Mouse (Mus musculus): Measurements from ENCODE around the gene Lrrk2. TPM values are rescaled to one million over a fixed set of nuclear protein-coding genes. Genes with fewer than 3 reads are reported as not detected.

Gene Lrrk2
- polyA plus RNA-seq, 1 experiment: 18.2 TPM

DNA sequence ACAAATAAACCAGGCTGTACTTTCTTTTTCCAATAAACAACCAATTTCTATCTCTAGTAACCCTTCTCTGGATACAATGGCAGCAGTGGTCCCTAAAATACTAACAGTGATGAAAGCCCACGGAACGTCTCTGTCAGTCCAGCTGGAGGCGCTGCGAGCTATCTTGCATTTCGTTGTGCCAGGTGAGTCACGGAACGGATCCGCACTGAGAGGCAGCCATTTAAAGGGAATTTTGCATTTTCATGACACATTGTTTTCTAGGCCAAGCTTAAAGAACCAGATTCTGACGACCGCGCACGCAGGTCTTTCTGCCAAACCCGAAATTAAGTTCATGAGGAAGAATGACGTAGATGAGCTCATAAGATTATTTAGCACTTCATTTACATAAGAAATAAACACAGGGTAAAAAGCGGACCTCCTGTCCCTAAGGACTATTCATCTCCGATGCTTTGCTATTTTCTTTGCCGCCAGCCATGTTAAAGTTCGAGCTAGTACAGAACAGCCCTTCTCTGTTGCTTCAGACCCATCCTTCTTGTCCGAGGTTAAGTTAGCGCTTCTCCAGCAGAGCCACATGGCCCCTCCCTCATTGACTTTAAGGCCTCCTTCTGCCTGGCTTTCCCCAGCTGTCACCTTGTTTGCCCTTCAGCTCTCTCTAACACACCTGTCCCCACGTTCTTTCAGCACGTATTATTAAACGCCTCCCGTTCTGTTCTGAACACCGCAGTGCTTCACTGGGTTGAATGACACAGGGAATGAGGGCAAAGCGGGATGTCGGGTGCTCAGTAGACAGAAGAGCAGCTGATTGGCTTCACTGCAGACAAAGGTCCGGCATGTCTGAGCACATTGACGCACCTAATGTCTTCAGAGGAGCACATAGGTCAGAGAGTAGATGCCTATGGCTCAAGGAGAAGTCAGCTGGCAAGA is 36.5 kb downstream of the Lrrk2 start:
- WGBS: 72% methylated on average over 29 of the region's 29 CpGs
- H3K27ac ChIP-seq (ENCODE audit: insufficient read depth, low read depth, low read length): no peak overlapping the region
- no peak for TF ChIP-seq CTCF (conservative IDR thresholded peaks at IDR 0.05; ENCODE audit: insufficient read depth, insufficient read length, low read depth, low read length)
- TF ChIP-seq POLR2A (IDR thresholded peaks at IDR 0.05; ENCODE audit: low read depth, low read length): no peak
- no peak overlapping the region for H3K4me3 ChIP-seq (ENCODE audit: insufficient read depth, low read depth, low read length)
- peaks cover 11% of the 10 kb centered on the region for H3K36me3 ChIP-seq (ENCODE audit: control insufficient read depth, insufficient read depth, low read length)
- no peaks in the 10 kb centered on the region for H3K27me3 ChIP-seq (replicated peaks; ENCODE audit: control insufficient read depth, insufficient read depth, low read length)
- no peak for DNase-seq
- 0 out of 2 replicates have a peak, but pooled peaks cover 1% of the 10 kb centered on the region for H3K4me1 ChIP-seq (ENCODE audit: control insufficient read depth, insufficient read depth, low read length)

DNA sequence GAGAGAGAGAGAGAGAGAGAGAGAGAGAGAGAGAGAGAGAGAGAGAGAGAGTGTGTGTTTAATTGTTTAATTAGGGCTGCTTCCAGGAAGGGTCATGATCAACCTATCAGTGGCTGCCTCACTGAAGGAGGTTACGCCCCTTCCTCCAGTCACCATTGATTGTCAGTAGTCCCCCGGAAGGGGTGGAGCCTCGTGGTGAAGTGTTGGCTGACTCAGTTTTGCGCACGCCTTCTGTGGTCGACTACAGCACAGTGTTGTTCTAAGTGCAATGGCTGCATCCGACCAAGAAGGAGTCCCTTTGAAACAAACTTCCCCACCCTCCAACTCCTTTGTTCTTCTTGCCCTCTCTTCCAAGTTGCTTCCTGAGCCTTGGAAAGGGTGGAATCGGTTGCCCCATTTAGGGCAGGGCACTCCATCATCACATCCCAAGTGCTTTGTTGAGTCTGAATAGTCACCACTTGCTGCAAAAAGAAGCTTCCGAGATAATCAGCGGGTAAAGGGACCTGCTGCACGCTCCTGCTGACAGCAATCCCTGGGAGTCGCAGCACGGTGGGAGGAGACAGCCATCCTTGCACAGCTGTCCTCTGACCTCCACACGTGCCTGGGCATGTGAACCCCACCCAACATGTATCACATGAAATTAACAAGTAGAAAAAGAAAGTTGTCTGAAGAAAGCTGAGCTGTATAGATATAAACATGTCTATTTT is 62.4 kb downstream of the Lrrk2 start:
- no peak for TF ChIP-seq CTCF (conservative IDR thresholded peaks at IDR 0.05; ENCODE audit: insufficient read depth, insufficient read length, low read depth, low read length)
- TF ChIP-seq POLR2A (IDR thresholded peaks at IDR 0.05; ENCODE audit: low read depth, low read length): no peak
- no peak overlapping the region for H3K4me3 ChIP-seq (ENCODE audit: insufficient read depth, low read depth, low read length)
- no peaks in the 10 kb centered on the region for H3K4me1 ChIP-seq (ENCODE audit: control insufficient read depth, insufficient read depth, low read length)
- no peak overlapping the region for H3K27ac ChIP-seq (ENCODE audit: insufficient read depth, low read depth, low read length)
- WGBS: 85% methylated on average over 14 of the region's 14 CpGs
- H3K27me3 ChIP-seq (replicated peaks; ENCODE audit: control insufficient read depth, insufficient read depth, low read length): no peaks in the 10 kb centered on the region
- DNase-seq: no peak
- H3K36me3 ChIP-seq (ENCODE audit: control insufficient read depth, insufficient read depth, low read length): peaks cover 14% of the 10 kb centered on the region

DNA sequence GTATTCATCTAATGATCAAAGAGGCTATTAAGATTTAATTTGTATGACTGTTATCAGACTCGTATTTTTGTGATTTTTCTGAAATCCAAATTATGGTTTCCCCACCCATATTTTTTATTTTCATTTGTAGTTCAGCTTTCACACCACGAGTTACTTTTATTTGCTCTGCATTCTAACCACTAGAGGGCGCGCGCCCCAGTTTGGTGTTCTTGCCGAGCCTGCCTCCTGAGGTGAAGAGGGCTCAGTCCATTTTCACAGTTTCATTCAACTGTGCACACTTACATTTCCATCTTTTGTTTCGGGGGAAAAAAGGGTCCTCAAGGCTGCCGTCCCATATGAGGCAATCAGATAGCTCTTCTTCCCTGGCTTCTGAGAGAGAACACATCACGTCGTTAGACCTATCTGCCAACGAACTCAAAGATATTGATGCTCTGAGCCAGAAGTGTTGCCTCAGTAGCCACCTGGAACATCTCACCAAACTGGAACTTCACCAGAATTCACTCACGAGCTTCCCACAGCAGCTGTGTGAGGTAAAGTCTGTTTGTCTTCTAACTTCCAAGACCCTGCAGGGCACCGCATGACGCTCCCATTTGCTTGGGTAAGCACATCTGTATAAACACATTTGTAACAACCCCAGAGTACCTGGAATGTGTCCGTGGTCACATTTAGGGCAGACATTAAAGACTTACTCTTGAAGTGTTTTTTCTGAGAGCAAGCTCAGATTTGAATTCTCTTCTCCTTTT is 64.0 kb downstream of the Lrrk2 start:
- no peak overlapping the region for H3K27ac ChIP-seq (ENCODE audit: insufficient read depth, low read depth, low read length)
- no peaks in the 10 kb centered on the region for H3K4me1 ChIP-seq (ENCODE audit: control insufficient read depth, insufficient read depth, low read length)
- no peak overlapping the region for H3K4me3 ChIP-seq (ENCODE audit: insufficient read depth, low read depth, low read length)
- peaks cover 18% of the 10 kb centered on the region for H3K36me3 ChIP-seq (ENCODE audit: control insufficient read depth, insufficient read depth, low read length)
- TF ChIP-seq POLR2A (IDR thresholded peaks at IDR 0.05; ENCODE audit: low read depth, low read length) (no peak), CTCF (conservative IDR thresholded peaks at IDR 0.05; ENCODE audit: insufficient read depth, insufficient read length, low read depth, low read length) (peak; percentile 66)
- no peaks in the 10 kb centered on the region for H3K27me3 ChIP-seq (replicated peaks; ENCODE audit: control insufficient read depth, insufficient read depth, low read length)
- 48% methylated on average over 15 of the region's 15 CpGs for WGBS
- peak; percentile 48 for DNase-seq

DNA sequence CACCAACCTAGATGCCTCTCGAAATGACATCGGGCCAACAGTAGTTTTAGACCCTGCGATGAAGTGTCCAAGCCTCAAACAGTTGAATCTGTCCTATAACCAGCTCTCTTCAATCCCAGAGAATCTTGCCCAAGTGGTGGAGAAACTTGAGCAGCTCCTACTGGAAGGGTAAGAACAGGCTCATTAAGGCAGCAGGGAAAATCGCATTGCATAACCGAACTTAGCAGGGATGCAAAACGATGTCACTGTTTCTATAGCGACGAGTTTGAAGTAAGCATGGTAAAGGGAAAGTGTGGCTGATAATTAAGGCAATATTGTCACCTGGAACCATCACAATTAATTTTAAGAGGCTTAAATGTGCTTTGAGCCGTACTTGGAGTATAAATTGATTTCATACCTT is 65.8 kb downstream of the Lrrk2 start:
- no peak for DNase-seq
- Histone ChIP-seq H3K4me1 (ENCODE audit: control insufficient read depth, insufficient read depth, low read length) (no peaks in the 10 kb centered on the region), H3K27ac (ENCODE audit: insufficient read depth, low read depth, low read length) (no peak overlapping the region), H3K36me3 (ENCODE audit: control insufficient read depth, insufficient read depth, low read length) (peaks cover 17% of the 10 kb centered on the region), H3K27me3 (replicated peaks; ENCODE audit: control insufficient read depth, insufficient read depth, low read length) (no peaks in the 10 kb centered on the region), H3K4me3 (ENCODE audit: insufficient read depth, low read depth, low read length) (no peak overlapping the region)
- WGBS: 84% methylated on average over 9 of the region's 9 CpGs
- TF ChIP-seq POLR2A (IDR thresholded peaks at IDR 0.05; ENCODE audit: low read depth, low read length) (no peak), CTCF (conservative IDR thresholded peaks at IDR 0.05; ENCODE audit: insufficient read depth, insufficient read length, low read depth, low read length) (no peak)

DNA sequence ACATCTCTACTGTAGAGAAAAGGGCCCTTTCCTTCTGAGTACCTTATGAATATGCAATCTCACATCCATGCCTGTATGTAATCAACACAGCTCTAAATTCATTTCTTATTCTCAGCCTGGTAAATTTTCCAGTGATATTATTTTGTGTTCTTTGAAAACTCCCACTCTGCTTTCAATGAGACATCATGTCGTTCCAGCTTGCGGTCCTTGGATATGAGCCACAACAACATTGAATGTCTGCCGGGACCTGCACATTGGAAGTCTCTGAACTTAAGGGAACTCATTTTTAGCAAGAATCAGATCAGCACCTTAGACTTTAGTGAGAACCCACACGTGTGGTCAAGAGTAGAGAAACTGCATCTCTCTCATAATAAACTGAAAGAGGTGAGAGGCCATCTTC is 72.5 kb downstream of the Lrrk2 start:
- no peak for TF ChIP-seq POLR2A (IDR thresholded peaks at IDR 0.05; ENCODE audit: low read depth, low read length)
- TF ChIP-seq CTCF (conservative IDR thresholded peaks at IDR 0.05; ENCODE audit: insufficient read depth, insufficient read length, low read depth, low read length): no peak
- 79% methylated on average over 4 of the region's 4 CpGs for WGBS
- no peaks in the 10 kb centered on the region for H3K27me3 ChIP-seq (replicated peaks; ENCODE audit: control insufficient read depth, insufficient read depth, low read length)
- no peak overlapping the region for H3K4me3 ChIP-seq (ENCODE audit: insufficient read depth, low read depth, low read length)
- H3K36me3 ChIP-seq (ENCODE audit: control insufficient read depth, insufficient read depth, low read length): peaks cover 19% of the 10 kb centered on the region
- no peak for DNase-seq
- H3K4me1 ChIP-seq (ENCODE audit: control insufficient read depth, insufficient read depth, low read length): no peaks in the 10 kb centered on the region
- no peak overlapping the region for H3K27ac ChIP-seq (ENCODE audit: insufficient read depth, low read depth, low read length)

DNA sequence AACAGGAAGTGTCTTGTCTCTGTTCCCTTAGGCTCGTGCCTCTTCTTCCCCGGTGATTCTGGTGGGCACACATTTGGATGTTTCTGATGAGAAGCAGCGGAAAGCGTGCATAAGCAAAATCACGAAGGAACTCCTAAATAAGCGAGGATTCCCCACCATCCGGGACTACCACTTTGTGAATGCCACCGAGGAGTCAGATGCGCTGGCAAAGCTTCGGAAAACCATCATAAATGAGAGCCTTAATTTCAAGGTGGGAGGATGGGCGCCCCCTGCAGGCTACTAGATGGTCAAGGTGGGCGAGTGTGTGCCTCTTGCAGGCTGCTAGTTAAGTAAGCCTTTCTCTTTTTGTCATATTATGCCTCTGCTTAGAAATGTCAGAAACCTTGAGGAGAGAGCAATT is 79.1 kb downstream of the Lrrk2 start:
- WGBS: 66% methylated on average over 12 of the region's 12 CpGs
- no peaks in the 10 kb centered on the region for H3K27me3 ChIP-seq (replicated peaks; ENCODE audit: control insufficient read depth, insufficient read depth, low read length)
- H3K4me3 ChIP-seq (ENCODE audit: insufficient read depth, low read depth, low read length): no peak overlapping the region
- H3K36me3 ChIP-seq (ENCODE audit: control insufficient read depth, insufficient read depth, low read length): peaks cover 12% of the 10 kb centered on the region
- DNase-seq: peak; percentile 18
- no peak overlapping the region for H3K27ac ChIP-seq (ENCODE audit: insufficient read depth, low read depth, low read length)
- TF ChIP-seq POLR2A (IDR thresholded peaks at IDR 0.05; ENCODE audit: low read depth, low read length) (no peak), CTCF (conservative IDR thresholded peaks at IDR 0.05; ENCODE audit: insufficient read depth, insufficient read length, low read depth, low read length) (peak; percentile 33; the same call in 1 of the 2 replicates)
- no peaks in the 10 kb centered on the region for H3K4me1 ChIP-seq (ENCODE audit: control insufficient read depth, insufficient read depth, low read length)

Data from kidney, adult 2 months (tissue).